Mouse (Mus musculus) ES-E14 (cell line): ENCODE data around the gene Olfr1412. TPM values are rescaled to one million over a fixed set of nuclear protein-coding genes. Genes with fewer than 3 reads are reported as not detected.

Experiments used
- DNase-seq: peaks from one replicate; pipeline ENCODE4 v3.0.0-alpha.2; 2013; ENCODE audit warnings: low read depth, low spot score
- H3K27ac ChIP-seq: 2 replicates; pipeline ENCODE4 v1.5.1; 2012; ENCODE audit warnings: low read depth, mild to moderate bottlenecking, low read length, moderate library complexity, mixed read lengths; ENCODE audit not compliant: poor library complexity, insufficient read depth, severe bottlenecking
- H3K36me3 ChIP-seq: 2 replicates; pipeline ENCODE4 v1.6.1; 2012; ENCODE audit warnings: mild to moderate bottlenecking, low read length, moderate library complexity, mixed read lengths; ENCODE audit not compliant: control insufficient read depth, poor library complexity, insufficient read depth, severe bottlenecking
- H3K4me1 ChIP-seq, 2 experiments: fragments of 150-350 bp in 1 of 2; sonication (generic) in 1 of 2; 2 replicates each; pipeline ENCODE4 v1.6.1; 2012; ENCODE audit warnings: low read length in 2 of 2, mild to moderate bottlenecking in 1 of 2, mixed read lengths in 1 of 2; ENCODE audit not compliant: control insufficient read depth in 2 of 2, insufficient read depth in 2 of 2, poor library complexity in 1 of 2
- H3K4me3 ChIP-seq, 2 experiments: fragments of 150-350 bp in 1 of 2; sonication (generic) in 1 of 2; 2 replicates each; pipeline ENCODE4 v1.5.1; 2012; ENCODE audit warnings: low read length in 2 of 2, low read depth in 1 of 2, mild to moderate bottlenecking in 1 of 2, mixed read lengths in 1 of 2; ENCODE audit not compliant: insufficient read depth in 1 of 2, poor library complexity in 1 of 2, severe bottlenecking in 1 of 2
- H3K9ac ChIP-seq: 2 replicates; pipeline ENCODE4 v1.6.1; 2012; ENCODE audit warnings: low read depth, mild to moderate bottlenecking, low read length, mixed read lengths; ENCODE audit not compliant: poor library complexity, insufficient read depth, severe bottlenecking
- H3K9me3 ChIP-seq: fragments of 150-350 bp; sonication (generic); 2 replicates; pipeline ENCODE4 v1.6.1; 2012; ENCODE audit warnings: low read depth, mild to moderate bottlenecking, low read length; ENCODE audit not compliant: control insufficient read depth, insufficient read depth
- CHD2 ChIP-seq: IDR thresholded peaks from 2 replicates; pipeline ENCODE4 v1.6.1; 2014; ENCODE audit warnings: mild to moderate bottlenecking, low read depth, low read length, inconsistent platforms
- HCFC1 ChIP-seq: IDR thresholded peaks from 2 replicates; pipeline ENCODE4 v1.6.1; 2012; ENCODE audit warnings: low read length, inconsistent platforms, borderline replicate concordance; ENCODE audit not compliant: insufficient read depth
- MAFK ChIP-seq: IDR thresholded peaks from 2 replicates; pipeline ENCODE4 v1.6.1; 2014; ENCODE audit warnings: mild to moderate bottlenecking, low read depth, low read length, inconsistent platforms; ENCODE audit not compliant: insufficient read depth
- ZC3H11A ChIP-seq: IDR thresholded peaks from 2 replicates; pipeline ENCODE4 v1.6.1; 2012; ENCODE audit warnings: low read depth, mild to moderate bottlenecking, inconsistent platforms, low read length, borderline replicate concordance
- ZNF384 ChIP-seq: IDR thresholded peaks from 2 replicates; pipeline ENCODE4 v1.6.1; 2012; ENCODE audit warnings: low read depth, low read length, inconsistent platforms
- in situ Hi-C, 2 experiments: fragments of 600-800 bp; cut with MboI; formaldehyde crosslinking; loops; one replicate each; pipeline ENCODE4 v1.15.1; 2025; ENCODE audit warnings: low sequenced_read_pairs in 2 of 2, inconsistent platforms in 1 of 2; ENCODE audit not compliant: unreplicated experiment in 2 of 2
- total RNA-seq: library from RNA; depleted of rRNA; stranded (reverse); fragments of 300-350 nt; gene quantifications from 2 replicates; pipeline ENCODE4 v1.2.3, GENCODE M21; 2012

Gene Olfr1412
- total RNA-seq, 1 experiment, result not detected

GRCm38 (mm10) chr1:92634976-92635599 lies 49.5 kb downstream of the Olfr1412 start:
- H3K27ac ChIP-seq, result no peak overlapping the region
- H3K9ac ChIP-seq, result no peak overlapping the region
- TF ChIP-seq ZC3H11A (no peak), CHD2 (no peak)
- peaks cover 12% of the 10 kb centered on the region for H3K36me3 ChIP-seq
- no peak overlapping the region for H3K4me3 ChIP-seq
- no peaks in the 10 kb centered on the region for H3K4me1 ChIP-seq
- DNase-seq, result no peak
- H3K9me3 ChIP-seq, result no peaks in the 10 kb centered on the region
- in situ Hi-C loops, result no loop called here

DNA sequence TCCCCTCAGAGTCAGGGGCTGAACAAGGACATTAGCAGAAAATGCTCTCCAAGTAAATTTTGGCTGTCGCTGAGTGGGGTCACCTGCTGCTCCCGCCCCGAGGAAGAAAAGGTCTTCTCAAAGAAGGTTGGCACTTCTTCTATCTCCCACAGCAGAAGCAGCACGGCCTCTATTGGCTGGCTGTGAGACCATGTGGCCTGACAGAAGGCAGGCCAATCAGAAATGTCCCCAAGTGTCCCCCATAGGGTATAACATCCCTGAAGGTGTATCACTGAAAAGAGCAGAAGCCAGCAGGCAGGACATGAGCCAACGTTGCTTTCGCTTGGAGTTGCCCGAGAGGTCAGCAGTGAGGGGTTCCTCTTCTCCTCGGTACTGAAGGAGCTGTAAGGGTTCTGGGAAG lies 50.4 kb downstream of the Olfr1412 start:
- peaks cover 12% of the 10 kb centered on the region for H3K36me3 ChIP-seq
- no peak overlapping the region for H3K4me3 ChIP-seq
- H3K9ac ChIP-seq, result no peak overlapping the region
- no peak overlapping the region for H3K27ac ChIP-seq
- DNase-seq, result no peak
- no peak for TF ChIP-seq CHD2
- in situ Hi-C loops, result no loop called here
- no peaks in the 10 kb centered on the region for H3K9me3 ChIP-seq
- H3K4me1 ChIP-seq, result no peaks in the 10 kb centered on the region

DNA sequence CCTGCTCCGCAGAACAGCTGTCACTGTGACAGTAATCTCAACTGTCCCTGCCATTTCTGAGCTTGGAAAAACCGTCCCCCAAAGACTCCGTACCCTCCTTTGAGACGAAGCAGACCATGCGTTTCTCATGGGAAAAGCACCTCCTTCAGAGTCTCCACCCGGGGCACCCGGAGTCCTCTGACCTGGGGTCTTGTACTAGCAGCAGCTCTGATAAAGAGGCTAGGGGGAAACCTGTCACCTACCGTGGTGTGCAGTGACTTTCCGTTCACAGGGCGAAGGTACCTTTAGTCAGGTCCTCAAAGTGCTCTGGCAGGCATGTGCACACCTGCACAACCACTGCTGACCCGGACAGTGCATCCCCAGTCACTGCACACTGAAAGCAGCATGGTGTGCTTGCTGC lies 51.1 kb downstream of the Olfr1412 start:
- TF ChIP-seq MAFK (no peak), ZNF384 (no peak), ZC3H11A (no peak), CHD2 (no peak), HCFC1 (no peak)
- in situ Hi-C loops, result no loop called here
- H3K36me3 ChIP-seq, result peaks cover 12% of the 10 kb centered on the region

GRCm38 (mm10) chr1:92637501-92638172 lies 52.1 kb downstream of the Olfr1412 start:
- in situ Hi-C loops, result no loop called here
- Histone ChIP-seq H3K9ac (no peak overlapping the region), H3K27ac (no peak overlapping the region), H3K4me3 (no peak overlapping the region), H3K36me3 (peaks cover 12% of the 10 kb centered on the region), H3K9me3 (no peaks in the 10 kb centered on the region), H3K4me1 (0 out of 4 replicates have a peak, but pooled peaks cover 0 to 3% of the 10 kb centered on the region in 2 experiments)
- DNase-seq, result no peak
- TF ChIP-seq ZC3H11A, result no peak
- TF ChIP-seq HCFC1, result no peak
- TF ChIP-seq MAFK, result no peak
- no peak for TF ChIP-seq ZNF384
- TF ChIP-seq CHD2, result no peak

More for the DNA sequence above, 51.1 kb downstream of the Olfr1412 start:
- Histone ChIP-seq H3K4me3 (no peak overlapping the region), H3K9ac (no peak overlapping the region), H3K27ac (no peak overlapping the region), H3K9me3 (no peaks in the 10 kb centered on the region), H3K4me1 (no peaks in the 10 kb centered on the region)
- DNase-seq, result no peak

DNA sequence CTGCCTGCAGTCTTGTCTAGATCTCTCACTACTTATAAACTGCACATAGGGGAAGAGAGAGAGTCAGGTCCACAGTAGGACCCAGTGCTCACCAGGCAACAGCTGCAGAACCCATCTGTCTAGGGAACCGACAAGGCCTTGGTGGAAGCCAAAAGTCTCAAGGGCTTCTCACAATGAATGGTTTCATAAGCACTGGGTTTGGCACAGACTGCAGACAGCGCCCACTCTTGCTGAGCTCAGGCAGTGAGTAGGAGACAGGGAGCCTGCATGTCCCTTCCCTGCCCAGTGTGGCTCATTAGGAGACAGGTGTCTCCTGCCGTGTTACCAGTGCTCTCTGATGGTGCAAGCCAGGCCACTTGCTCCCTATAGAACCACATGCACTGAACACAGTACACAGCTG lies 52.6 kb downstream of the Olfr1412 start:
- Histone ChIP-seq H3K27ac (no peak overlapping the region), H3K9ac (no peak overlapping the region), H3K4me3 (no peak overlapping the region), H3K9me3 (no peaks in the 10 kb centered on the region), H3K4me1 (0 out of 4 replicates have a peak, but pooled peaks cover 0 to 3% of the 10 kb centered on the region in 2 experiments), H3K36me3 (peaks cover 12% of the 10 kb centered on the region)
- in situ Hi-C loops, result no loop called here
- TF ChIP-seq ZC3H11A (no peak), MAFK (no peak), CHD2 (no peak), ZNF384 (no peak), HCFC1 (no peak)
- DNase-seq, result no peak
